Mouse (Mus musculus): ENCODE measurements around the gene Brd3.
A peak's percentile ranks its signal among the peaks of the same experiment; 100 is the strongest.

GRCm38 (mm10) chr2:27514639-27515328 lies 7.3 kb upstream of the Brd3 start, which contains the start of gene Wdr5:
- TF ChIP-seq EP300 (IDR thresholded peaks at IDR 0.05; ENCODE audit: low read depth) (peak; percentile 64; the same call in 1 of the 2 replicates), CTCF (IDR thresholded peaks at IDR 0.05; ENCODE audit: low read depth) (peak; percentile 70)
